8 mouse cellular contexts compared by ENCODE assay signal in the genomic region with DNA sequence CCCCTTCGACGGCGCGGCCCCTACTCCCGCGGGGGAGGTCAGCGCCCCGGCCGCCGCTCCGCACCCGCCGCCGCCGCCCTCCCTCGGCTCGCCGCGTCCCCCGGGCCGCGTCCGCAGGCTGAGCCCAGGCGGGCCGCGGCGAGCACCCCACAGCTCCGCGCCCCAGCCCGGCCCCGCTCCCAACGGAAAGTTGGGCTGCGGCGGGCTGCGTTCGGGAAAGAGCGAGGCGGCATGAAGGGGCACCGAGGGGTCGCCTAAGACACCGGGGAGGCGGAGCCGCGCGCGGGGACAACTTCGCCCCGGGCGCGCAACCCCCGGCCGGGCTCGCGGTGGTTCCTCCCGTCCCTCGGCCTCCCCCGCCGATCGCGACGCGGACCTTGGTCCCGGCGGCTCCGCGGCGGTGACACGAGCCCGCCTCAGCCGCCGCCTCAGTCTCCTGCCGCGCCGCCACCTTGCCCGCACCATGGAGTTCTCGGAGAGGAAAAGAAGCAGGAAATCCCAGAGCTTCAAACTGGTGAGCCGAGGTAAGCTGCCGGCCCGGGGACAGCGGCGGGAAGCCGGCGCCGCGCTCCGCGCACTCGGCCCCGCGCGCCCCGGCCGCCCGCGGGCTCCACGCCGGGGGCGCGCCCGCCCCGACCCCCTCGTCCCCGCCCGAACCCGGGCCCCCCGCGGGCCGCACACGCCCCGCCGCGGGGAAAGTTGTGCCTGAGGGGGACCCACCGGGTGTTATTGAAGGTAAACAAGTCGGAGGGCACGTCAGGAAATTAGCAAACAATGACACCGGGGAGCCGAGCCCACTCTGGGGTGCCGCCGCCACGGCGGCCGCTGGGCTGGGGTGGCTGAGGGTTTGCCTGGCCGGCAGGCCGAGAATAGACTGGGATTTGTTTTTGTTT. TPM values are rescaled to one million over a fixed set of nuclear protein-coding genes. Genes with fewer than 3 reads are reported as not detected.
DNase-seq lines count a peak whose midpoint lies in the region; ATAC-seq and TF ChIP-seq lines count a peak whose summit lies in the region.

Bend7 (plus strand) TSS at position 63 of the 893 bp plus-strand sequence.

- no peak for TF ChIP-seq CTCF in kidney, postnatal 0 days (IDR thresholded peaks at IDR 0.05; ENCODE audit: low read depth)

- H3K36me3 ChIP-seq in embryonic facial prominence, embryonic 11.5 days (replicated peaks; ENCODE audit: control insufficient read depth, insufficient read depth, low read depth, low read length) = no peaks in the 10 kb centered on the region
- H3K36me3 ChIP-seq in heart, embryonic 15.5 days = no peaks in the 10 kb centered on the region
- no peaks in the 10 kb centered on the region for H3K36me3 ChIP-seq in kidney, postnatal 0 days (ENCODE audit: insufficient read depth, low read length)
- H3K36me3 ChIP-seq in lung, embryonic 16.5 days (ENCODE audit: control insufficient read depth, insufficient read depth, low read length) = no peaks in the 10 kb centered on the region

- under 1% methylated on average over 78 of the region's 124 CpGs for WGBS in embryonic facial prominence, embryonic 11.5 days
- under 1% methylated on average over 95 of the region's 124 CpGs for WGBS in heart, embryonic 15.5 days
- under 1% methylated on average over 103 of the region's 124 CpGs for WGBS in kidney, postnatal 0 days
- WGBS in lung, embryonic 16.5 days = under 1% methylated on average over 70 of the region's 124 CpGs

- peak within 1 kb of the TSS; percentile 70 for H3K4me3 ChIP-seq in embryonic facial prominence, embryonic 11.5 days (ENCODE audit: low read depth, low read length)
- peak within 1 kb of the TSS; percentile 81 for H3K4me3 ChIP-seq in heart, embryonic 15.5 days
- H3K4me3 ChIP-seq in kidney, postnatal 0 days (replicated peaks; ENCODE audit: low read depth, low read length) = peak within 1 kb of the TSS; percentile 80
- peak within 1 kb of the TSS; percentile 83 for H3K4me3 ChIP-seq in lung, embryonic 16.5 days (ENCODE audit: low read length)

- ATAC-seq in embryonic facial prominence, embryonic 11.5 days (replicated peaks; ENCODE audit: insufficient number of reproducible peaks, low FRiP score, low TSS enrichment, low read depth) = peak; percentile 59
- ATAC-seq in heart, embryonic 15.5 days (replicated peaks; ENCODE audit: insufficient number of reproducible peaks, insufficient read depth, low FRiP score, low read depth) = peak; percentile 83
- ATAC-seq in kidney, postnatal 0 days (replicated peaks; ENCODE audit: low FRiP score, low read depth) = peak; percentile 84
- ATAC-seq in lung, embryonic 16.5 days (ENCODE audit: low read depth) = peak; percentile 86

- H3K4me1 ChIP-seq in embryonic facial prominence, embryonic 11.5 days (ENCODE audit: control insufficient read depth, insufficient read depth, low read length) = no peaks in the 10 kb centered on the region
- 0 out of 2 replicates have a peak, but pooled peaks cover 7% of the 10 kb centered on the region for H3K4me1 ChIP-seq in heart, embryonic 15.5 days (replicated peaks)
- 0 out of 2 replicates have a peak, but pooled peaks cover 2% of the 10 kb centered on the region for H3K4me1 ChIP-seq in kidney, postnatal 0 days (replicated peaks; ENCODE audit: insufficient read depth, low read length)
- H3K4me1 ChIP-seq in lung, embryonic 16.5 days (replicated peaks; ENCODE audit: control insufficient read depth, insufficient read depth, low read length) = peaks cover 10% of the 10 kb centered on the region; the same call in 1 of the 2 replicates

- DNase-seq in right cerebral cortex, adult 18-20 months = peak; percentile 14
- DNase-seq in right cerebral cortex, postnatal 36 days (ENCODE audit: low spot score in 2 of 2) = no peak
- peak; percentile 49 for DNase-seq in embryonic facial prominence, embryonic 11.5 days (ENCODE audit: low spot score)
- peak; percentile 35 for DNase-seq in kidney, postnatal 0 days (ENCODE audit: low spot score)
- peak; percentile 8 to 10 for DNase-seq in right cerebral cortex, adult 2 months (ENCODE audit: low spot score in 2 of 2)
- no peak for DNase-seq in adipocyte (ENCODE audit: low spot score)

- H3K9me3 ChIP-seq in embryonic facial prominence, embryonic 11.5 days (replicated peaks; ENCODE audit: control insufficient read depth, low read length) = no peaks in the 10 kb centered on the region
- no peaks in the 10 kb centered on the region for H3K9me3 ChIP-seq in heart, embryonic 15.5 days (replicated peaks)
- H3K9me3 ChIP-seq in kidney, postnatal 0 days (replicated peaks; ENCODE audit: low read length) = no peaks in the 10 kb centered on the region
- H3K9me3 ChIP-seq in lung, embryonic 16.5 days (ENCODE audit: control insufficient read depth, low read length) = no peaks in the 10 kb centered on the region

- peak within 1 kb of the TSS; percentile 81 for H3K4me2 ChIP-seq in embryonic facial prominence, embryonic 11.5 days (ENCODE audit: low read depth, low read length)
- peak within 1 kb of the TSS; percentile 96 for H3K4me2 ChIP-seq in heart, embryonic 15.5 days
- peak within 1 kb of the TSS; percentile 81 for H3K4me2 ChIP-seq in kidney, postnatal 0 days (ENCODE audit: low read length)
- peak within 1 kb of the TSS; percentile 94 for H3K4me2 ChIP-seq in lung, embryonic 16.5 days (ENCODE audit: low read depth, low read length)

- H3K9ac ChIP-seq in embryonic facial prominence, embryonic 11.5 days (replicated peaks; ENCODE audit: low read length) = peak within 1 kb of the TSS; percentile 73
- peak within 1 kb of the TSS; percentile 70 for H3K9ac ChIP-seq in heart, embryonic 15.5 days
- H3K9ac ChIP-seq in kidney, postnatal 0 days (ENCODE audit: low read depth, low read length) = peak within 1 kb of the TSS; percentile 85
- peak within 1 kb of the TSS; percentile 87 for H3K9ac ChIP-seq in lung, embryonic 16.5 days (ENCODE audit: low read length)

- H3K27ac ChIP-seq in embryonic facial prominence, embryonic 11.5 days (replicated peaks; ENCODE audit: low read depth, low read length) = 0 out of 2 replicates have a peak within 1 kb of the TSS, but pooled peaks have one; percentile 35
- peak within 1 kb of the TSS; percentile 70 for H3K27ac ChIP-seq in heart, embryonic 15.5 days
- H3K27ac ChIP-seq in kidney, postnatal 0 days = peak within 1 kb of the TSS; percentile 84
- H3K27ac ChIP-seq in lung, embryonic 16.5 days (ENCODE audit: low read length) = peak within 1 kb of the TSS; percentile 83

- peaks cover 22% of the 10 kb centered on the region for H3K27me3 ChIP-seq in embryonic facial prominence, embryonic 11.5 days (ENCODE audit: control insufficient read depth, insufficient read depth, low read length)
- H3K27me3 ChIP-seq in heart, embryonic 15.5 days = peaks cover 30% of the 10 kb centered on the region
- H3K27me3 ChIP-seq in kidney, postnatal 0 days (ENCODE audit: insufficient read depth, low read length) = no peaks in the 10 kb centered on the region
- H3K27me3 ChIP-seq in lung, embryonic 16.5 days (ENCODE audit: control insufficient read depth, insufficient read depth, low read depth, low read length) = peaks cover 14% of the 10 kb centered on the region

RNA-seq across cellular contexts. Expression of gene Bend7, which starts in this region (rescaled TPM):
- 3.1 TPM in 2 replicates for polyA plus RNA-seq in embryonic facial prominence, embryonic 11.5 days (2014; fragmentation: Nextera tagmentation; extraction: Ambion mirVana)
- 2.1 and 3.1 TPM in 2 replicates for polyA plus RNA-seq in heart, embryonic 15.5 days (2015; fragmentation: Nextera tagmentation; extraction: Ambion mirVana)
- polyA plus RNA-seq in kidney, postnatal 0 days (2015; fragmentation: Nextera tagmentation; extraction: Ambion mirVana) = 8.7 TPM in 2 replicates
- 11.9 and 12.3 TPM in 2 replicates for polyA plus RNA-seq in lung, embryonic 16.5 days (2015; fragmentation: Nextera tagmentation; extraction: Ambion mirVana)

Comparison
In these comparisons a context has a peak if more than half of its experiments do, and no peak if none do; other contexts are left out.
1. DNase-seq: peak in right cerebral cortex, adult 18-20 months (single experiment), embryonic facial prominence, embryonic 11.5 days (single experiment), kidney, postnatal 0 days (single experiment) and right cerebral cortex, adult 2 months (2 of 2); none in right cerebral cortex, postnatal 36 days (0 of 2) and adipocyte (single experiment).
2. Peak in every context shown above with its lines, with median percentiles within 50 percentile points of each other: ATAC-seq, H3K27ac ChIP-seq, H3K4me2 ChIP-seq, H3K4me3 ChIP-seq and H3K9ac ChIP-seq.